Mouse (Mus musculus): ENCODE measurements around the gene Etl4.

- TF ChIP-seq CTCF (IDR thresholded peaks at IDR 0.05; ENCODE audit: low read depth) (no peak), EP300 (IDR thresholded peaks at IDR 0.05; ENCODE audit: low read depth) (no peak)
Observed at GRCm38 (mm10) chr2:20404395-20404794, 494.8 kb downstream of the Etl4 start.

All from liver, postnatal 0 days (tissue).